Mouse (Mus musculus): Measurements from ENCODE around the gene Gm10352.
"Not testable (repeated sequence)": the region's sequence is repeated elsewhere in the genome, so short reads cannot be mapped to it uniquely, and the experiment has no call there.

The Gm10352 gene

DNA sequence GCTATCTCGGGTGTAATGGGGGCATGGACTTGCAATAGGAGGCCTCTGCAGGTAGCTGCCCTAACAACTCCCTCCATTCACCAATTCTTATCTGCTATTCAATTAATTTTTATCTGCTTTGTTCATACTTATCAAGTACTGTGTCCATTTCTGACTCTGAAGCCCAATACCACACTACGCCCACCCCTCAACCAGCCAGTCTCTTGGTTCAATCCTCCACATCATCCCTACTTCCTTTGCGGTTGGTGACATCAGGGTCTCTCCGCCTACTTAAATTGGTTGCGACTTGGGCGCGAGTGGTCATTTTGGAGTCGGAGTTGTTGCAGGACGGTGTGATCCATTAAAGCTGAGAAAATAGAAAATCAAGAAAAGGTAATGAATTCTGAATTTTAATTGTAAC, at the start of gene Gm10352:
Gene Gm10352 (plus strand): TSS at position 301 of the 400 bp plus-strand sequence.
- DNase-seq (ENCODE audit: extremely low read depth, insufficient read length, low spot score) = not testable (repeated sequence)

GRCm38 (mm10) chrY:2932282-2932681, 31.5 kb downstream of the Gm10352 start, which contains the start of gene Gm29289:
Gene Gm29289, plus strand, starts transcription at chrY:2932582.
- DNase-seq (ENCODE audit: extremely low read depth, insufficient read length, low spot score) = not testable (repeated sequence)
